Mouse (Mus musculus) retina, postnatal 7 days (tissue): ENCODE data around the gene Cox8a.
A peak's percentile ranks its signal among the peaks of the same experiment; 100 is the strongest.

Source experiments
- DNase-seq: peaks from one replicate; pipeline ENCODE4 v3.0.0-alpha.2; 2012; ENCODE audit warnings: low read depth, low spot score

Gene Cox8a

GRCm38 (mm10) chr19:7217162-7217925, at the start of gene Cox8a:
TSS of gene Cox8a (minus strand) at chr19:7217616.
- DNase-seq = peak; percentile 96

GRCm38 (mm10) chr19:7266421-7266831, 49.0 kb upstream of the Cox8a start:
- DNase-seq = no peak

- DNase-seq = no peak
Measured at GRCm38 (mm10) chr19:7265478-7266191, 48.2 kb upstream of the Cox8a start.

DNA sequence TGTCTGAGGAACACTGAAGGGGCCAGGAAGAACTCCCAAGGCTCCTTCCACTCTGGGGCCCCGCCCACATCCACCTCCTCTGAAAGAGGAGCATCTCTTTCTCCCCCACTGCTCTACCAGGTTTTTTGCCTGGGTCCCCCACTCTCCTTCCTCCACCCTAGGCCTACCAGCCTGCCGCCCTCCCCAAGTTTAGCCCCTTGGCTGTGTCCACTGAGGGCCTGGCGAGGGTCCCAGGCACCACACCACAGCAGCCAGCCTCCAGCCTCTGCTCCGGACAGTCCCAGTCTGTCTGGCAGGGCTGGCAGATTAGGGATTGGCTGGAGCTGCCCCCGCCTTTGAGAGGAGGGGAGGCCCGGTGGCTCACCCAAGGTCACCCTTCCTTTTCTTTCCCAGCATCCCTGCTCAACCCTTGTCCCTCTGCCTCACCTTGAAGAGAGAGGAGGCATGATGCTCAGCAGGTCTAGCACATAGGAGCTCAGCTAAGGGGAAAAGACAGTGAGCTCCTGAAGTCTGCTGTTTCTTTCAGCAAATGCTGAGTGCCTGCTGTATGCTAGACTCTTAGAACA, 47.4 kb upstream of the Cox8a start:
- no peak for DNase-seq

DNA sequence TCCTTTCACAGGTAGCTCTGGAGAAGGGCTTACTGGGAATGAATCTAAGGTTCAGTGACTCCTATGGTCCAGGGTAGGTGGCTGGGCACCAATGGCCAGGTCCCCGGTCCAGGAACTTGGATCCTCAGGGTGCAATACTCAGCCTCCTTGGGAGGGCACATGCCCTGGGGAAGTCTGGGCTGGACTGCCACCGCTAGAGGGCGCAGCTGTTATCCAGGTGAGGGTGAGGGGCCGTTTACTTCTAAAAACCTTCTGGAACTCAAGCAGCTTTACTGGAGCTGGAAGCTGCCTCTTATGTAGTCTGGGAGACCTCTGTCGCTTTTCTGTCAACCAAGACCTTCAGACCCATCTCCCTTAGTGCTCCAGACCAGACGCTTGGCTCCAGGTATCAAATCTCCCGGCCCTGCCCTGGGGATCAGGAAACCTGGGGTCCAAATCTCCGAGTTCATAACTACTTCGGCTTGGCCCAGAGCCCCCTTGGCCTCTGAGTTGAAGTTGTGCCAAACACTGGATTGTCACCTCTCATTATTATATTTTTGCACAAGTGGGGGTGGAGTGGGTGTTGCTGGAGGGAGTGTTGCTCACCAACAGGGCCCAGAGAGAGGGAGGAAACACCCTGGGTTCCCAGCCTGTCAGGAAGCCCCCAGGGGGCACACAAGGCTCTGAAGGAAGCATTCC, 46.8 kb upstream of the Cox8a start:
- no peak for DNase-seq

GRCm38 (mm10) chr19:7262592-7262991, 45.2 kb upstream of the Cox8a start:
- no peak for DNase-seq

- DNase-seq = no peak
Measured at GRCm38 (mm10) chr19:7261964-7262363, 44.5 kb upstream of the Cox8a start.

DNA sequence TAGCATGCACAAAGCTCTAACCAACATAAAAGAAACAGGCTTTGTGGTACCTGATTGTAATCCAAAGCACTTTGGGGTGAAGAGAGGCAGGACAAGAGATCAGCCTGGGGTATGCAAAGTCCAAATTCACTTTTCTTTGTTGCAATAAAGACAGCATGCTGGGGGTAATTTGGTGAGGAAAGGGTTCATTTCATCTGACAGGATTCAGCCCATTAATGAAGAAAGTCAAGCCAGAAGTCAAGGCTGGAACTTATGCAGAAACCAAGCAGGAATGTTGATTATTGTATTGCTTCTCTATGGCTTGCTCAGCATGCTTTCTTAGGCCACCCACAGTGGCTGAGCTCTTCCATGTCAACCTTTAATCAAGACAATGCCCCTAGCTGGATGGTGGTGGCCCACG, 44.1 kb upstream of the Cox8a start:
- DNase-seq = no peak

- no peak for DNase-seq
Measured at GRCm38 (mm10) chr19:7257881-7258280, 40.5 kb upstream of the Cox8a start.

- no peak for DNase-seq
Measured at GRCm38 (mm10) chr19:7246021-7246420, 28.6 kb upstream of the Cox8a start.

GRCm38 (mm10) chr19:7240782-7241690, 23.6 kb upstream of the Cox8a start, which contains the start of gene Naa40:
TSS of gene Naa40 (minus strand) at chr19:7241183.
- DNase-seq = peak; percentile 95

- DNase-seq = no peak
Measured at GRCm38 (mm10) chr19:7240291-7240690, 22.9 kb upstream of the Cox8a start.

DNA sequence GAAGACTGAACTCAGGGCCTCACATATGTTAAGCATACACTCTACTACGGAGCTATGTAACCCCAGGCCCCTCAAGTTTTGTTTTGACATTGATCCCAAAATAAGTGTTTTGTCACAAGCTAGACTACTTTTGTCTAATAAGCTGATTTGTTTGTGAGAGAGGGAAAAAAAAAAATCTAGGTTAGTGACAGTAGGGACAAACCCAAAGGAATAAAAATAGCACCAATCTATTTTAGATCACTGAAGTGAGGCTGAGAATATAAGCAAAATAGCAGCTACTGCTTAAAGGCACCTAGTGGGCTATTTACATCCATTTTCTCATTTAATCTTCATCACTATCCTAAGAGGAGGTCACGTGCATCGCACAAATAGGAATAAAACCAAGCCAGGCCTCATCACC, 22.2 kb upstream of the Cox8a start:
- no peak for DNase-seq

DNA sequence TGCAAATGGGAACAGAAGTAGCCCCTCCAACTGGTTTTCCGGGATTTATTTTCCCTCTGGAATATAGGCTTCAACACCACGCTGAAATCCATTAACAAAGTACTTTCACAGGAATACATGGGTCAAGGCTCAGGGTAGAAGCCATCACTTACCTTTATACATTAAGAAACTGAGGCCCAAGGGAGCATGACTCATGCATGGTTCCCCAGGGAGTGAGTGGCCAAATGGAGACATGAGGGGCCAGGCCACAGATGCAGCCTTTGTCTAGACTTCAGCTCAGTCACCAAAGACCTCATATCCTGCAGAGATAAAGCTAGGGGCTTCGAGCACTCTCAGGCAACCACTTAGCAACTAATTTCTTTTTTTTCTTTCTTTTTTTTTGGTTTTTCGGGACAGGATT, 19.3 kb upstream of the Cox8a start:
- no peak for DNase-seq

DNA sequence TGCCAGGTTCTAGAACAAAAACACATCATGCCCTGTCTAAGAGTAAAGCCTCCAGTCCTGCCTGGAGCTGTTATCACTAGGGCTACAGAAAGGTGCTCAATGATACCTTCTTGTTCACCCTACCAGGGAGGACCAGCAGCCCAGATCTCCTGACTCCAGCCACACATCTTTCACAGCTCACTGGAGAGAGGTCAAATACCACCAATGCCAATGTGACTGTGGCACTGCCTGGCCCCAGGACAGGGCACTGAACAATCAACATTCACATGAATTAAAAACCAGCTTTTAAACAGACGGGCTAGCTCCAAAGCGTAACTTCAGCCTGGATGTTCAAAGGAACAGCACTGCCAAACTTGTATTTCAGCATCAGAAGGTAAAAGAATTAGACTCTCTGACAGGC, 18.6 kb upstream of the Cox8a start:
- DNase-seq = no peak

- no peak for DNase-seq
Measured at GRCm38 (mm10) chr19:7235461-7235860, 18.0 kb upstream of the Cox8a start.

- peak; percentile 71 for DNase-seq
Measured at GRCm38 (mm10) chr19:7234537-7235221, 17.3 kb upstream of the Cox8a start.

- no peak for DNase-seq
Measured at GRCm38 (mm10) chr19:7226511-7226914, 9.1 kb upstream of the Cox8a start.

DNA sequence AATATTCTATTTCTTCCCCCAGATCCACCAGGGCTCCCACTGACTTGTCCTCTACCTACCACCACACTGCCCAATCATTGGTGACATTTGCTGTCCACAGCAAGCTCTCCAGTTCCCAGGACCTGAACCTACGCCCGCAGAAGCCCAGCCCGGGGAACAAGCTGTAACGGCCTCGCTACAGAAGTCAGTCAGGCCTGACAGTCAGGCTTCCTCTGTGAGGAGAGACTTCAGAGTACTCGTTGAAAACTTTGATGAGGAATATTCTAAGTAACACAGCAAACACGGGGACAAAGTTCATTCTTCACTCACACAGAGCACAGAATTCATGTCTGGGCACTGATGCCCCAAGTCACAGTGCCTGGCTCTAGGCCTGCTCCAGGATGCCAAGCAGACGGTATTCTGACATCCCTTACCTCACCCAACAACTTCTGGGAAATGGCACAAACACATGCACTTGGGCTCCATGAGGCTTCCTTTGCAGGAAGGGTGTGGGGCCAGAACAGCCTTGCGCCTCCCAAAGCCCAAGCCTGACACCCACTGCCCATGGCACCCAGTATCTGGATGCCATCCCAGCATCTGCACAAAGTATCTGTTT, 7.8 kb upstream of the Cox8a start:
- DNase-seq = no peak

- DNase-seq = no peak
Measured at GRCm38 (mm10) chr19:7224253-7224652, 6.8 kb upstream of the Cox8a start.
